Mouse (Mus musculus) spleen, adult 2 months (tissue): ENCODE measurements around the gene Gm42878.

Source experiments
- CTCF ChIP-seq: fragments of 200-500 bp; IDR thresholded peaks from 2 replicates; pipeline ENCODE4 v1.5.1; 2011; ENCODE audit warnings: mild to moderate bottlenecking, inconsistent platforms; ENCODE audit not compliant: insufficient read depth, insufficient read length, insufficient replicate concordance; ENCODE audit errors: extremely low read depth
- POLR2A ChIP-seq: fragments of 200-500 bp; IDR thresholded peaks from 2 replicates; pipeline ENCODE4 v1.6.1; 2011; ENCODE audit warnings: low read depth, low read length, inconsistent platforms

DNA sequence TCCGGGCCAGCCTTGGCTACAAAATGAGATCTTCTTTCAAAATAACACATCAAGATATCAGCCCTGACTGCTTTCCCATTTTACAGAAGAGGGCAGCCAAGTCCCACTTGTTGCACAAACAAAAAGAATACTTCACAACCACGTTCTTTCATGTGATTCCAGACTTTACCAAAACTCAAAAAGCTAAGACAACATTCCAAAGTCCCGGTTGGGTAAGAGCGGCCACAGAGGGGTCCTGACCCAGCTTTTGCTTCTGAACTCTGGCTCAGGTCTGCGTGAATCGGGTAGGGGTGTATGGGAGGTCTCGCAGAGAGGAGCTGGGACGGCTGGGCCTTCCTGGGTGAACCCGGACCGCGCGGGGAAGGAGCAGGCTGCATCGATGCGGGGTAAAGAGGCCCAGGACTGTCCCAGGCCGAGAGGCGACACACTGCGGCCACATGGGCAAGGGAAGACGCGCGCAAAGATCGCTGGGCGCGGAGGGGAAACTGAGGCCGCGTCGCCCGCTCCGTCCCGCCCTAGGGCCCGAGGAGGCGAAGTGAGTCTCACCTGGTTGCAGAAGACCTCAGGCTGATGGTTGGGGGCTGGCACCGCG is 47.6 kb upstream of the Gm42878 start:
- TF ChIP-seq POLR2A = no peak
- no peak for TF ChIP-seq CTCF
